Mouse (Mus musculus) mouse trophoblast stem cell (cell line): ENCODE results near the gene Nphp1.

Experiments used
- in situ Hi-C, 2 experiments: fragments of 300-500 bp; cut with MseI, MboI; formaldehyde crosslinking; loops; 2 replicates in 1 of 2; 3 replicates in 1 of 2; pipeline ENCODE4 v1.15.1; 2025

Gene Nphp1

DNA sequence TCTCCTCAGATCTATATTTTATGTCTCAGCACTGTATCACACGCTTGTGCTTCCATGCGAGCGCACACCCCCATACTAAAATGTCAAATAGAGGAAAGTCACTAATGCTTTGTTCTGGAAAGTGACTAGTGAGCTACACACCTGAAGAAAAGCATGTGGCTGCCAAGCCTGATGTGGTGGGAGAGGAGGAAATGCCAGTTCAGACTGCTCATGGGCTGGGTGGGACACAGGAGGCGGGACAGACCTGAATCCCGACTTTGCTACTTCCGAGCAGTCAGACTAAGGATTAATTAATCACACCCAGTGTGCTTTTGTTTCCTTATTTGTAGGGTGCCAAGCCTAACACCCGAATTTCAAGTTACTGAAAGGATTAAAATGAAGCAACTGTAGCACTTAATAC, 40.4 kb downstream of the Nphp1 start:
- in situ Hi-C loops = no loop called here

DNA sequence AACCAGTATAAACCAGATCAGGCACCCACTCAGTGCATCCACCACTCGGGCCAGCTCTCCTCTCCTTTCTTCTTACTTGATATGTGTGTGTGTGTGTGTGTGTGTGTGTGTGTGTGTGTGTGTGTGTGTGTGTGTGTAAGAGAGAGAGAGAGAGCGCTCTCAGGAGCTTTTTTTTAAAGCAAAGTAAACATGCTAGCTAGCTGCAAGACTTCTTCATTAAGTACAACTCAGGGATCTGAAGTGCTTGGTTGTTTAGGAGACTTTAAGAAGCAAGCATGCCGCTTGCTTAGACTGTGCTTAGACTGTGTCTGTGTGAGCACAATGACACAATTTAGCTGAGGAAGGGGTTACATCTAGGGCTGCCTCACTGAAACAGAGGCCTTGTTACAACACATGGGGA, 46.1 kb downstream of the Nphp1 start:
- in situ Hi-C loops = no loop called here

DNA sequence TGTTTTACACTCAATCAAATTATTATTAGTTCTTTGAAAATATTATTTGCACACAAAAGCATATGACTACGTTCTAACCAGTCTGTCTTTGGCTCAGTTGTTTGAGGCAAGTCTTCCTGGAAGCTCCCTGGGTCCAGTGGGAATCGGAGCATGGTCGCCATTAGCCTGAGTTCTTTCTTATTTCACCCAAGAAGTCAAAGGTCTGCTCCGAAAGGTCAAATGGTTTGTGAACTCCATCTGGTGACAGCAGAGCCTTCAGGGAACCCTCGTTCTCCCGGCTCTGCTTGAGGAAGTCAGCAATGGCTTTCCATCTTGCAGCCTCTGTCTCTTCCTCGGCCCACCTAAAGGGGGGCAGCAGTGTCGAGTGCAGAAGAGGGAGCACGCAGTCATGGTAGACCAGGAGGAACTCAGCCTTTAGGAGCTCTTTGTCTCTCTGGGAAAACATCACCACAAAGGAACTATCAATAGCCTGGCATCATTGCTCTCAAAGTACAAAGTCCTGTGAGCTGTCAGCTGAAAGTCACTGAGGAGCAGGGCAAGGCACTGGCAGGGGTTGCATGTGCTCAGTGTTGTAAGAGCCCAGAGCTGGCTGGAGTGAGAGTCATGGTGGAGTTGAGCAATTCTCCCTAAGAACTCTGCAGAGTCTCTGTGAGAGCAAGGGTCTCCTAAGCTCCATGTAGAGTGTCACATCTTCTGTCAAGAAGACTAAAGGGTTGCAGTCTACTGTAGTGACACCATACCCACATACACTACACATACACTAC, 47.8 kb downstream of the Nphp1 start:
- in situ Hi-C loops = no loop called here

DNA sequence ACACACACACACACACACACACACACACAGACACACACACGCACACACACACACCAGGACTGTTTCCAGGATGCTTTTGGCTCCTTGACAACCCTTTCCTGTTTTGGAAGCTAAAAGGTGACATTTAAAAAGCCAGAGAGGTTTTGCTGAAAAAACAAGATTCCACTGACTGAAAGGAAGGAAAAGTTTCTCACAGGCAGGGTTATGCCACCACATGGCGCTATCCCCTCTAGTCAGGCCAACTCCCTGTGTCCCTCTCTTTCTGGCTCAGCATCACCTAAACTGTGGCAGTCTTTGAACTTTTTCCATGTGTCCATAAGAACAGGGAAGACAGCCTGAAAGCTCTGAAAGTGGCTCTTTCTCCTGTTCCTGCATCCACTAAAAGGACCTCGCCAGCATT, 50.8 kb downstream of the Nphp1 start:
- in situ Hi-C loops = no loop called here

DNA sequence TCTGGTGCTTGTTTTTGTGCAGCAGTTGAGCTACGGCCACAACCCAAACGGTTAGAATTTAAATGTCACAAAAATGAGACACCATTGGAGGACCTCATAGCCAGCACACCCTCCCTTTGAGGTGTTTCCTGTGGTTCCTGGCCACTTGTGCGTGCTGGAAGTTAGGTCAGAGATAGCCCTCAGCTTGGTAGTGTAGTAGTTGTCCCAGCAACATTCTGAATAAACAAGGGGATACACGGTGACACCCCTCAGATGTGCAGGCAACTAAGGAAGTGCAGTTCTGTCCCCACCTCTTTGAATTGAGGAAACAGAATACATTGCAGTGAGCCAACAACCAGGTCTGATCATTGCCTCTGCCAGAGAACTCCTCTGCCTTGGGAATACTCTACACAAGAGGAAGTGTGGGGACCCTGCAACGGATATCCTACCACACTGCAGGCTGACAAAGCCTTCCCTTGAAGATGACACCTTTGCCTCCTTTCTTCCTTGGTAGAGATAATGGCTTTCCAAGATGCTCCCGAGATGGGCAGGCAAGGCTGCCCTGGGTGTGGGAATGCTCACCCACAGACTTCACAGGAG, 52.0 kb downstream of the Nphp1 start:
- in situ Hi-C loops = no loop called here

DNA sequence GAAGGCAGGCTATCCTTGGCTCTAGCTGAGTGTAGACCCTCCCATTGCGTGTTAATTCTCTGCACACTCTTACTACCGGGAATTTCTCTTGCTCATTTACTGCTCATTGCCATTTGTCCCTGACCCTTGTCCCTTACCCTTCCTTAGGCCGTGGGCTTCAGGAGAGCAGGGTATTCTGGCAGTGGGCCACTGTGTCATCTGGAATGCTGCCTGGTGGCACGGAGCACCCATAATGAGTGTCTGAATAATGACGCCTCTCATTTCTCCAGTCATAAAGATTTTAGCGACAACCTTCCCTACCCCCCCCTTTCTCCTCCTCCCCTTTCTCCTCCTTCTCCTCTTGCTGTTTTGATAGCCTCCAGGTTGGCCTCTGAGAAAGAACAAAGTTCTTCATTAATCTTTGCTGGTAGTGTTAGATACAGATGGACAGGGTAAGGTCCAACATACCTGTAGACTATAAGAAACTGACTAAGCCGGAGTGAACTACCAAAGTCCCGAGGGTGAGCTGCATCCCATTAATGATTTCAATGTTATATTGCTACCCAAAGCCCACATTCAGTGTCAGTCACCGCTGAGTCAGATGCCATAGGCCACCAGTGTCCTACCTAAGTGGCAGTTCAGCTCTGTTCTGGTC, 53.1 kb downstream of the Nphp1 start:
- in situ Hi-C loops = no loop called here

DNA sequence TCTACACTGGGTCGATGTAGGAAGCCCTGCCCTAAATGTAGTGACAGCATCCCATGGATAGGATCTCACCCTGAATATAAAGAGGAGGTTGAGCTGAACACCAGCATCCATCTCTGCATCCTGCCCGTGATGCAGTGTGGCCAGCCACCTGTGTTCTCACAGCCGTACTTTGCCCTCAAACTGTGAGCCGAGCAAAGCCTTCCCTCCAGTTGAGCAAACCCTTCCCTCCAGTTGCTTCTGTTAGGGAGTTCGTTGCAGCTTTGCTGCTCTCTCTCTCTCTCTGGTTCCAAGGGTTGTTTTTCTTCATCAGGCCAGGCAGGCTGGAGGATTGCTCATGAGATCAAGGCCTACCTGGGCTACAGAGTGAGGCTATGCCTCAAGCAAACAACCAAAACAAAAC, 53.8 kb downstream of the Nphp1 start:
- in situ Hi-C loops = no loop called here

DNA sequence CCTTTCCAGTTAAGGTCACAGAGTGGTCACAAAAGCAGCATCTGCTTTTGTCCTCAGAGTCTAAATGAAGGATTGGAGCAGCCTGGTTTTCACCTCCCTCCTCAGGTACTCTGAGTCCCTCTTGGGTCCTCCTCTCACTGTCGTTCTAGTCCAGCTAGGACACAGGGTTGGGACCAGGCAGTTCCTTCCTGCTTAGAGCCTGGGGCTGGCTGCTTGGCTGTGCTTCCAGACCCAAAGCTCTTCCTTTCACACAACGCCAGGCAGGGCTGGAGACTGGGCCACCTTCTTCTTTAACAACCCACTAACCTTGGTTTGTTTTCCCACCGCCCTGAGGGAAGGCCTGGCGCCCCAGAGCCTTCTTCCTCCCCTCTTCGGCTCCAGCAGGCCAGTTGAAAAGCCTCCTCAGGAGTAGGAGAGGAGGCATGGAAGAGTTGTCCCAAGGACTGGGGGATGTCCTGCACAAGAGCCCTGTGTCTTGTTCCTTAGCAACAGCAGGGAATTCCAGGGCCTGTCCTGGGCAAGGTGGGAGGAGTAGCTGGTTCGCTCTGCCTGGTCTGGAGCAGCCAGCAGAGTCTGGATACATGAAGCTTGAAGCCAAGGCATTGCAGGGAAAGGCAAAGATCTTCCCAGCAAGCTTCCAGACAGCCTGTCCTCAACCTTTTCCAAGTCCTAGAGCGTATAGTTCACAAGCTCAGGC, 58.2 kb downstream of the Nphp1 start:
- in situ Hi-C loops = no loop called here

DNA sequence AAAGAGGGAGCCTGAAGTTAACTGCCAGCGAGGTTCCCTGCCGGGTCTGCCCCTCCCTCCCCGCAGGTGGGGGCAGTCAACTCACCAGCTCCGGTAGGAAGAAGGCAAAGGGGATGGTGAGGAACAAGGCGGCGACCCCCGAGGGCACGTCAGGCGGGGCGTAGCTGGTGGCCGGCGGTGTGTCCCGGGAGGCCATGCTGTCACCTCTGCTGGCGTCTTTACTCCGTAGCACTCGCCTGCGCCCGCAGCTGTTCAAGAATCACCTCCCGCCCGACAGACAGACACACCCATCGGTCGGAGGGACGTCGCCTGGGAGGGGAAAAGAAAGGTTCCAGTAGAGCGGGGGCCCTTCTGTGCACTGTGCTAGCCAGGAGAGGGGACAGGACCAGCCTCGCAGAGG, 59.0 kb downstream of the Nphp1 start, which contains the start of gene Mall:
TSS of gene Mall (minus strand) at position 262 of the 400 bp plus-strand sequence.
- in situ Hi-C loops = no loop called here

DNA sequence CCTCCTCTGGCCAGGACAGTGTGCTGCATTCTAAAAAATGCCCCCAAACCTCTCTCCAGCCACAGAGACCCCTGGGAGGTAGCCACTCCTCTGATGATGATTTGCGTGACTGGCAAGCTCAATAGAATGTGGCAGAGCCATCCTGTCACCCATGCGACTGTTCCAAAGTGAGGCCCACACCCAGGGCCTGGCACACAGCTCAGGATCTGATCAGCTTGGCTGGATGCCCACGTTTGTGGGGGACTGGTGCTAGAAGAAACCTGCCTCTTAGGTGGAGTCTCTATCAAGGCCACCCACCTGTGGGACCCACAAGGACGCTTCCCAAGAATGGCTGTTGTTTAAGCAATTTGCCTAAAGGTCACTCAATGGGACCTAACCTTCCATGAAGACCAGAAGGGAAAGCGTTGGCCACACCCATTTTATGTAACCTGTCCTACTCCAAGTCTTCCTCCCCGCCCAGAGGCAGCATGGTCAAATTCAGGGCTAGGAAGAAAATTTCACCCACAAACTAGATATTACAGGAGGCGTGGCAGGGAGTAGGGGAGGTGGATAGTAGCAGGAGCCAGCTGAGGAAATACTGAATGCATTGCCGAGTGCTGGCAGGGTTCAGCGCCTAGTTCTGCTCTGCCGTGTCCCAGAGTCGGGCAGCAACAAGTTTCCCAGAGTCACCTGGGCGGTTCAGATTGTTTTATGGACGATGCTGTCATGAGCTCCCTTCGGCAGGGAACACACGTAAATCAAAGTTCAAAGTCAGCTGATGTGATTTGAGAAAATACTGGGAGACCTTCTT, 59.8 kb downstream of the Nphp1 start:
- in situ Hi-C loops = no loop called here

DNA sequence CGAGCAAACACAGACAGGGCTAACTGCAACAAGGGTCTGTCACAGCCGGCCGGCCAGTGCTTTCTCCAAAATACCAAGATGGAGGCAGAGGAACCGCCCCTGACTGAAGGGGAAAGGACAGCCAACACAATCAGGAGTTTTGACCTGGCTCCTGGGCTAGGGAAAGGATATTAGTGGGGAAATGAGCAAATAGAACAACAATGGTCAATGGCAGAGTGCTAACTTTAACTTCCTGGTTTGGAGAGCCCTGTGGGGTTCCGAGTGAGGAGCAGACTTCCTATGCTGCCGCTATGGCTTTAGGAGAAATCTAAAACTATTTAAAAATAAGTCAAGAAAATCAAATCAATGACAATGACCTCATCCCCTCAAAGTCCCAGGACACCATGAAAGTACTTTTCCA, 60.6 kb downstream of the Nphp1 start:
- in situ Hi-C loops = no loop called here

DNA sequence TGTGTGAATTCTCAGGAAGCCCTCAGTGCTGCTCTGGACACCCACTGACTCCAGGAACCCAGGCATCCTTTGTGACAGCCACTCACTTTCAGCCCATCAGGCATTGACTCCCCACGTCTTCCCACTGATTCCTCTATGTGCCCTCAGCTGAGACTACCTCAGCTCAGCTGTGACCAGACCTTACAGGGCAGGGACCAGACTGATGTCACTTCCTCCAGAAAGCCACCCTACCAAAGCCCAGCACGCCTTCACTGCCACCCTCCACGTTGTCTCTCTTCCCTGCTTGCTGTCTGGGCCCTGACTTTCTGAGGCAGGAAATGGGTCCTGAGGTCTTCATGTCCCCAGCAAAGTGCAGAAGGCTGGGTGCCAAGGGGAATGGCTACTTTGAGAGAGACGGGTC, 65.5 kb downstream of the Nphp1 start:
- in situ Hi-C loops = no loop called here

DNA sequence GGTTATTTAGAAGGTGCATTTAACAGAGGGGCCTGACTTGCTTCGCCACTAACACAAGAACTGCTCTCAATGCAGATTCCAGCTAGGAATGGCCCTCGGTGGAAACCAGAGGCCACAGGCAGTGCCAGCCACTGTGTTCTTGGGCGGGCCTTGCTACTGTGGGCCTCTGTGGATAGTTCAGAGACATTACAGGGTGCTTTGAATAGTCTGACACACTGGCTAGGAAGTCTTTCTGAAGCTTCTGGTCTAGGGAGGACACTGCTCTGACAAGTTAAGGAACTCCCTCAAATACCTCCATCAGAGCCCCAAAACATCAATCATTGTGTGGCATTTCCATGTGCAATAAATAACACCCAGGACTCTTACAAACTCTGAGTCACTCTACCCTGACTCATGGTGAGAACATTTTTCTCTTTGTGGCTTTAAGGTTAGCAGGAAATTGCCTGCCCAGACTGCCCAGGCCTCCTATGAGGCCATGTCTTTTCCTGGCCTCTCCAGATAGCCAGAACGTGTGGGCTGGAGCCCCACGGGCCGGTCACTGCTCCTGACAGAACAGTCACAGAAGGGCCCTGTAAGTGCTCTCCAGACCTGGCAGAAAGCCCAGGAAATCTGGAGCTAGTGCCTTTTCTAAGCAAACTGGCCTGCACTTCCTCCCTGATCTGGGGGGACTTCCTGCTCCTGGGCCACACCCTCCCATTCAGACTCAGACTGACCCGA, 66.4 kb downstream of the Nphp1 start:
- in situ Hi-C loops = no loop called here

DNA sequence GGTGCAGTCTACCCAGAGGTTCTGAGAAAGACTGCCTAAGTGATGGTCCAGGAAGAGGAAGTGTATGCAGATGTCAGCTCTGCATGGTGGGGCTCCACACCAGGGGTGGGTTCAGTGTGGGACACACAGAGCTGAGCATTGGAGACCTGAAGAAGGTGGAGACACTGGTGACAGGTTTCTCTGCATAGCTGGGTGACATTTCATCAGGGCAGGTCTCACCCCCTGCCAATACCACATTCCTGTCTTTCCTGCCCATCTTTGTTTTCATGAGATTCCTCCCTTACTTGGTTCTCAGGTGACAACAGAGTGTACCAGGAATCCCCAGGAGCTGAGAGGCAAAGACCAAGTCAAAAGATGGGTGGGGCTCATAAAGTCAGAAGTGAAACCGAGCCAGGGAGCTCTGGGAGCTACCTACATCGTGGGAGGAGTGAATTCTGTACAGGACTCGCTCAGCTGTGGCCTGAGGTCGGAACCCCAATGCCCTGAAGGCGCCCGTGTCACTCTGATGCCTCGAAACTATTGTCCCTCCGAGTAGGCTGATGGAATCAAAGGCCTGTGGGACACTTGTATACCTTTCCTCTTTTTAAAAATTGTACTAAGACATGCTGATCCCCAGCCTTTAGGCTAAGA, 69.7 kb downstream of the Nphp1 start:
- in situ Hi-C loops = no loop called here

DNA sequence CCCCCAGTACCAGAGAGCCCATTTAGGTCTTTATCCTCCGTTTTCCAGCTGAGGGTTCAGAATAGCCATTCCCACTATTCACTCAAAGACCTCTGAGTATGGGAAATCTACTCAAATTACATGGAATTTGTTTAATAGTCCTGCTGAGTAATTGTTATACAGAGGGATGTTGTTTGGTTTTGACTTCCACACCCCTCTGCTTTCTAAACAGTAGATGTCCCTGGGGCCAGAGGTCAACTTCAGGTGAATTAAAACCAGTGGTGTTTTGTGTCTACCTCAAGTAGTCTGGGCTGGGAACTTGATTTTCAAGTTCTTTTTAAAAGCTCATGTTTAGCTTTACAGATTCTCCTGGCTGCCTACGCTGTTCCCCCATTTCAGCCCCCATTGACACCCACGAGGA, 74.0 kb downstream of the Nphp1 start:
- in situ Hi-C loops = no loop called here

DNA sequence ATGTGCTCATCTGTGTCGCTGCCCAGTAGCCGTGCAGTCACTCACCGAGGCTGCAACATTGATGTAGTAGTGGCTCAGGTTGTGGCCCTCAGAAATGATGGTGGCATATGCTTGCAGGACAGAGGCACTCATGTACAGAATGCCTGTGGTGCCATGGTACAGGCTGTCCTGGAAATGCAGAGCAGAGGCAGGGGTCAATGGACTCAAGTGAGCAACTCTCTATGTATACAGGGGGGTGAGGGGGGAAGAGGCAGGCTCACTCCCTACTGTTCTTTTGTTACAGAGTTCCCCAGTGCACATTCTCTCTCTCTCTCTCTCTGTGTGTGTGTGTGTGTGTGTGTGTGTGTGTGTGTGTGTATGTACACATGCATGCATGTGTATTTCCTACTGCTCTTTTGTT, 79.9 kb downstream of the Nphp1 start:
- in situ Hi-C loops = no loop called here

DNA sequence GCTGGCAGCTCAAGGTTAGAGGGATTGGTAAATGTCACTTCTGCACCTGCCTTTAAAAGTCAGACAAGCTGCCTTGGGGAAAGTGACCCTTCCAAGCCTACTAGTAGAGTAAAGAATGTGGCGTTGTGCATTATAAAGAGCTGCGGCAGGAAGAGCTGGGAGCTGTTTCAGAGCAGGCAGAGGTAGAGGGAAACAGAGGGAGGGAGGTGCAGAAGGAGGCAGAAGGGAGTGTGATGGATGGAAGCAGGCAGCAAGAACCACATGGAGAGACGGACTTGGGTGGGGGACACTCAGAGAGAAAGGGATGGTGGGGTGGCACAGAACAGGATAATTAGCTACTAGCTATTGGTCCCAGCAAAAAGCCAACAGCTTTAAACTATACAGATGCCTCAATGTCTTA, 80.6 kb downstream of the Nphp1 start:
- in situ Hi-C loops = no loop called here

DNA sequence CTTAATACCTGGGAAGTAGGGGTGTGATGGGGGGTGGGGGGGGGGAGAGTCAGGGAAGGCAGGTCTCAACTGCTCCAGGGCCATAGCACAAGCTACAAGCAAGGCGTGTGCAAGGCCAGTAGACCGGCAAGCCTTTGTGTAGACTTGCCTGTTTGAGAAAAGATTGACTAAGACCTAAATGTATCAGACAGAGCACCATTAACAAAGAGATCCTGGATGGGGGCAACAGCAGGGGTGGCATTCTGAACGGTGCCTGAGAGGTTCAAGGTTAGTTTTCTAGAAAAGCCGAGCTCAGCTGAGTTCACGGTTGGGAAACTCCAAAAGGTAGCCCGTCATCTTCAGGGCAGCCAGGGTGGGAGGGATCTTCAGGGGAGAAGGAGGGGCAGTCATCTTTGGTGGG, 83.4 kb downstream of the Nphp1 start:
- in situ Hi-C loops = no loop called here
